Mouse (Mus musculus) midbrain, postnatal 0 days (tissue): ENCODE measurements around the gene Rabl6. TPM values are rescaled to one million over a fixed set of nuclear protein-coding genes. Genes with fewer than 3 reads are reported as not detected.
A peak's percentile ranks its signal among the peaks of the same experiment; 100 is the strongest.

Source experiments
- ATAC-seq: fragments of 200-750 bp; cut with Nextera tagmentation; 2 replicates; pipeline ENCODE4 v1.8.0; 2017; ENCODE audit warnings: moderate number of reproducible peaks, mild to moderate bottlenecking, moderate TSS enrichment, moderate library complexity; ENCODE audit not compliant: low FRiP score
- DNase-seq: peaks from one replicate; pipeline ENCODE4 v3.0.0-alpha.2; 2015; ENCODE audit warnings: low spot score
- H3K27ac ChIP-seq: fragments of 300-500 bp; sonication (generic); 2 replicates; pipeline ENCODE4 v1.5.1; 2014; ENCODE audit warnings: low read depth, mild to moderate bottlenecking, low read length, mixed read lengths
- H3K27me3 ChIP-seq: fragments of 300-500 bp; sonication (generic); 2 replicates; pipeline ENCODE4 v1.6.1; 2014; ENCODE audit warnings: low read length, control low read depth, mixed read lengths; ENCODE audit not compliant: insufficient read depth
- H3K36me3 ChIP-seq: fragments of 300-500 bp; sonication (generic); 2 replicates; pipeline ENCODE4 v1.6.1; 2014; ENCODE audit warnings: low read length, control low read depth, mixed read lengths; ENCODE audit not compliant: insufficient read depth
- H3K4me1 ChIP-seq: fragments of 300-500 bp; sonication (generic); 2 replicates; pipeline ENCODE4 v1.6.1; 2014; ENCODE audit warnings: mild to moderate bottlenecking, control low read depth, antibody characterized with exemption, low read length, mixed read lengths; ENCODE audit not compliant: insufficient read depth
- H3K4me2 ChIP-seq: fragments of 300-500 bp; sonication (generic); 2 replicates; pipeline ENCODE4 v1.6.1; 2014; ENCODE audit warnings: low read depth, mild to moderate bottlenecking, low read length, mixed read lengths; ENCODE audit not compliant: poor library complexity, severe bottlenecking
- H3K4me3 ChIP-seq: fragments of 300-500 bp; sonication (generic); 2 replicates; pipeline ENCODE4 v1.5.1; 2014; ENCODE audit warnings: low read depth, mild to moderate bottlenecking, low read length, moderate library complexity
- H3K9ac ChIP-seq: fragments of 300-500 bp; sonication (generic); replicated peaks from 2 replicates; pipeline ENCODE4 v1.6.1; 2014; ENCODE audit warnings: mild to moderate bottlenecking, low read length, moderate library complexity, mixed read lengths; ENCODE audit not compliant: poor library complexity, severe bottlenecking
- H3K9me3 ChIP-seq: fragments of 300-500 bp; sonication (generic); 2 replicates; pipeline ENCODE4 v1.6.1; 2016; ENCODE audit warnings: low read length, control low read depth
- CTCF ChIP-seq: IDR thresholded peaks from 2 replicates; pipeline ENCODE4 v1.5.1; 2016; ENCODE audit warnings: antibody characterized with exemption, mild to moderate bottlenecking
- WGBS: fragments of 180-500 bp; shearing (Covaris S2); extraction: QIAGEN DNeasy Blood & Tissue Kit; methylation state at CpG from one replicate; pipeline ENCODE4 v1.1.7; 2014; 5-methylcytosine and 5-hydroxymethylcytosine counted together
- polyA plus RNA-seq: library from polyadenylated mRNA; unstranded; fragments of >200 nt; fragmentation: Nextera tagmentation; extraction: Ambion mirVana; gene quantifications from 2 replicates; pipeline ENCODE4 v1.2.1, GENCODE M21; 2015
- total RNA-seq: library from RNA; depleted of rRNA; stranded (reverse); fragments of >200 nt; gene quantifications from 2 replicates; pipeline ENCODE4 v1.2.3, GENCODE M21; 2014

Rabl6 gene
- total and polyA plus RNA-seq, 2 experiments from 2014 or later: 61.2 to 98.0 TPM

DNA sequence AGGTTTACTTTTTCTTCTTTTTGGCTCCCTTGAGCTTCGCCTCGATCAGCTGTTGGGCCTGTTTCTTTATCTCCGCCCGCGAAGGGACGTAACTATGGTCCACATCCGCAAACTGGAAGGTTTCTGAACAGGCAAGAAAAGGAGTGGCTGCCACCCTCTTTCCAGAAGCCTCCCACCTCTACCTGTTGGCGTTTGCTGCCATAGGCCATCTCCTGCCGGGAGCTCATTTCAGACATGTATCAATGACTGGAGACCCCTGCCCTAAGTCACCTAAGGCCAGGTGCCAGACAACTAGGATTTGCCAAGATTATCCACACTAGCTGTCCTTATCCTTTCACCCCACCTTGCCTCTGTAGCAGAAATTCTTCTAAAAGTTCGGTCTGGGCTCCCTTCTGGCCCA, 350 bp upstream of the Rabl6 start:
- no peak for TF ChIP-seq CTCF
- no peak for ATAC-seq
- no peaks in the 10 kb centered on the region for H3K9me3 ChIP-seq
- H3K4me3 ChIP-seq: peak overlapping the region; percentile 100
- H3K4me2 ChIP-seq: peak overlapping the region; percentile 75
- H3K4me1 ChIP-seq: peaks cover 3% of the 10 kb centered on the region
- H3K36me3 ChIP-seq: no peaks in the 10 kb centered on the region
- peak overlapping the region; percentile 96 for H3K27ac ChIP-seq
- peak overlapping the region; percentile 96; the same call in 1 of the 2 replicates for H3K9ac ChIP-seq
- WGBS: 72% methylated on average over 10 of the region's 10 CpGs
- no peak for DNase-seq
- no peaks in the 10 kb centered on the region for H3K27me3 ChIP-seq

- ATAC-seq (no peak), DNase-seq (no peak)
- Histone ChIP-seq H3K9ac (no peak overlapping the region), H3K9me3 (no peaks in the 10 kb centered on the region), H3K4me2 (no peak overlapping the region), H3K36me3 (peaks cover 48% of the 10 kb centered on the region), H3K4me1 (peaks cover 3% of the 10 kb centered on the region), H3K27ac (no peak overlapping the region), H3K4me3 (no peak overlapping the region), H3K27me3 (no peaks in the 10 kb centered on the region)
- WGBS: 97% methylated on average over 5 of the region's 5 CpGs
- no peak for TF ChIP-seq CTCF
Measured at GRCm38 (mm10) chr2:25602526-25602925, 5.8 kb downstream of the Rabl6 start.

DNA sequence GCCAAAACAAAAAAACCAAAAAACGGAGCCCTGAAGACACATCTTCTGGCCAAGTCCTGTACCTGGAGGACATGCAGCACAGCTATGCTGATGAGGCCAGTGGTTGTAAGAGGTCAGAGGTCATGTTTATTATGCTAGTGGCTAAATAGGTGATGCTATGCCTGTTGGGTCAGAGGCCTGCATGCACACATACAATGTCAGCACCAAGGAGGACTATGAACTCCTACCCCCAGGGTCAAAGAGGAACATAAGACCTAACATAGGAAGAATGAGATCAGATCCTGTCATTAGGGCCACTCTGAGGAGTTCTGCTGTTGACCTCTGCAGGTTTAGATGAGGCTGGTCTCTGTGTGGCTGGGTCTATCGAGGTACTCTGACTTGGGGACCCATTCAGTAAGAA, 8.3 kb downstream of the Rabl6 start:
- Histone ChIP-seq H3K9me3 (no peaks in the 10 kb centered on the region), H3K4me2 (no peak overlapping the region), H3K4me3 (no peak overlapping the region), H3K27ac (no peak overlapping the region), H3K9ac (no peak overlapping the region), H3K4me1 (no peaks in the 10 kb centered on the region), H3K27me3 (no peaks in the 10 kb centered on the region), H3K36me3 (peaks cover 71% of the 10 kb centered on the region)
- DNase-seq (no peak), ATAC-seq (no peak)
- no peak for TF ChIP-seq CTCF
- 91% methylated on average over 2 of the region's 2 CpGs for WGBS

- Histone ChIP-seq H3K4me1 (no peaks in the 10 kb centered on the region), H3K36me3 (peaks cover 79% of the 10 kb centered on the region), H3K9ac (no peak overlapping the region), H3K27ac (no peak overlapping the region), H3K4me2 (no peak overlapping the region), H3K4me3 (no peak overlapping the region), H3K9me3 (no peaks in the 10 kb centered on the region), H3K27me3 (no peaks in the 10 kb centered on the region)
- 91% methylated on average over 1 of the region's 1 CpGs for WGBS
- no peak for DNase-seq
- no peak for ATAC-seq
- no peak for TF ChIP-seq CTCF
Measured at GRCm38 (mm10) chr2:25598749-25599148, 9.6 kb downstream of the Rabl6 start.

DNA sequence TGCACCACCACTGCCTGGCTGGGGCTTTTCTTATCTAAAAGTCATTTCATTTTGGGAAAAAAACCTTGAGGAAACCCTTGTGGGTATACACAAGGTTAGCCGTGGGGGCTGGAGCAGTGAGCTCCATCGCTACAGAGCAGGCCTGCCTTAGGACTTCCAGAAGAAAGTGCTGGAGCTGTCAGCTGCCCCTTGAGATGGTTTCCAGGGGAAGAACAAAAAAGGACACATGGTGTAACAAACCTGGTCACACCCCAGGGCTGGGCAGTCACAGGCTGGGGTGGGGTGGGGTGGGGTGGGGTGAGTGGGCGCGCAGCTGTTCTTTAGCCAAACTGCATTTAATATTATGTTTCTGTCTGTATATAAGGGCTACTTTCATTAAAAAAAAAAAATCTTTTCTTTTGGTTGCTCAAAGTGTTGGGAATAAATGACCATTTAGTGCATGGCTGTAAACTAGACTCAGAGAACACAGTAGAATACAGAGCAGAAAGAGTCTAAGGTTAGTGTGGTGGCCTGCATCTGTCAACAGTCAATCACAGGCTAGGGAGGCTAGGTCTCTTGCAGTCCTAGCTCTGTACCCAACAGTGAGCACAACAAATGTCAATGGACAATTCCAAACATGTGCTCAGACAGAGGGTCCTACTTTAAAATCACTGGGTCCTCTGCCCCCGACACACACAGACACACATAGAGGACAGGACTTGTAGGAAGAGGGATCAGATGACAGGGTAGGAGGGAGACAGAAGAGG, 11.4 kb downstream of the Rabl6 start:
- 93% methylated on average over 5 of the region's 5 CpGs for WGBS
- no peak overlapping the region for H3K4me3 ChIP-seq
- H3K9ac ChIP-seq: no peak overlapping the region

DNA sequence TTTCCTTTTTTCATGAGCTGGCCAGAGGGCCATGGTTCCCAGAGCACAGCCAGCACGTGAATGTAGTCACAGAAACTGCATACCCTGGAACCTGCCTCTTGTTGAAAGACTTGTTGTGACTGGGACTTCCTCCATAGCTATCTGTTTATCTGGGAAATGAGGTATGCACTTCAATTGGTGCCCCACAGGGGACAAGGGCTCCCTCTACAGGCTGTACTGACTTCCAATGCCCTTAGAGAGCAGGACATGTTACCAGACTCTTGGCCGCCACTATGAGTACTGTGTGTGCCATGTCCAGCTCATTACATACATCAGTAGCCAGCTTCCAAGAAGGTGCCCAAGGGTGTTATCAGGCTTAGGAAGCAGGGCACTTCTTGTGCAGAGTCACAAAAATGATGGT, 16.5 kb downstream of the Rabl6 start:
- Histone ChIP-seq H3K4me3 (no peak overlapping the region), H3K4me1 (no peaks in the 10 kb centered on the region), H3K9me3 (no peaks in the 10 kb centered on the region), H3K27me3 (no peaks in the 10 kb centered on the region), H3K4me2 (no peak overlapping the region), H3K27ac (no peak overlapping the region), H3K36me3 (peaks cover 64% of the 10 kb centered on the region), H3K9ac (no peak overlapping the region)
- ATAC-seq (no peak), DNase-seq (no peak)
- TF ChIP-seq CTCF: peak; percentile 52
- WGBS: 85% methylated on average over 2 of the region's 2 CpGs

More for the DNA sequence above, 11.4 kb downstream of the Rabl6 start:
- Histone ChIP-seq H3K36me3 (peaks cover 86% of the 10 kb centered on the region), H3K4me2 (no peak overlapping the region), H3K27me3 (no peaks in the 10 kb centered on the region), H3K27ac (no peak overlapping the region), H3K4me1 (no peaks in the 10 kb centered on the region), H3K9me3 (no peaks in the 10 kb centered on the region)
- DNase-seq: no peak
- no peak for ATAC-seq
- TF ChIP-seq CTCF: no peak
